In the genomic region with DNA sequence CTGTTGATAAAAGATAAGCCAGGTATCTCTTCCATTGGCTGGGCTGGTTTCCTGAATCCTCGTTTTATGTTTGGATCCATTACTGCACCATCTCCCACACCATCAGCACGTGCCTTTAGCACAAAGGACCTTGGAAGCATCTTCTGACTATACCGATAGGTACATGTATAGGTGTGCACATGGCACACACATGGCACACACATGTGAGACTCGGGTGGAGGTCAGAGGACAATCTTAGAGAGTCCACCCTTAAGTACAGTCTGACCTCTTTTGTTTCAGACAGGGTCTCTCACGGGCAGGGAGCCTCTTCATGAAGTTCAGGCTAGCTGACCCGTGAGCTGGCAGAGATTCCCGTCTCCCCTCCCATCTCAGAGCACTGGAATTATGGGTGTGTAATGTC, we compare ENCODE assay signal across 15 mouse cellular contexts.
DNase-seq lines count a peak whose midpoint lies in the region; ATAC-seq and TF ChIP-seq lines count a peak whose summit lies in the region.
"Had no signal": no experiment of that assay in that cellular context is flagged by ENCODE, and none has a peak within 500 bp of the region (broad histone marks: within the 10 kb centered on the region; RNA-seq: fewer than 3 reads in every experiment).

No protein-coding gene starts in this region.

- no peak overlapping the region for H3K9ac ChIP-seq in forebrain, embryonic 14.5 days (ENCODE audit: low read length)
- no peak overlapping the region for H3K9ac ChIP-seq in forebrain, embryonic 15.5 days (replicated peaks)
- H3K9ac ChIP-seq in kidney, postnatal 0 days (ENCODE audit: low read depth, low read length): no peak overlapping the region
- H3K9ac ChIP-seq in hindbrain, embryonic 15.5 days: no peak overlapping the region
- no peak overlapping the region for H3K9ac ChIP-seq in neural tube, embryonic 15.5 days (replicated peaks)
- H3K9ac ChIP-seq: embryonic facial prominence, embryonic 15.5 days; forebrain, embryonic 12.5 days; heart, embryonic 15.5 days; liver, embryonic 15.5 days; lung, embryonic 14.5 days had no signal

- DNase-seq in forebrain, embryonic 14.5 days (ENCODE audit: low spot score): no peak
- DNase-seq in kidney, postnatal 0 days (ENCODE audit: low spot score): no peak
- no peak for DNase-seq in kidney, adult 2 months
- no peak for DNase-seq in layer of hippocampus, postnatal 36 days

- no peak overlapping the region for H3K4me2 ChIP-seq in forebrain, embryonic 14.5 days (ENCODE audit: low read length)
- no peak overlapping the region for H3K4me2 ChIP-seq in forebrain, embryonic 15.5 days (replicated peaks)
- no peak overlapping the region for H3K4me2 ChIP-seq in kidney, postnatal 0 days (ENCODE audit: low read length)
- no peak overlapping the region for H3K4me2 ChIP-seq in hindbrain, embryonic 15.5 days
- no peak overlapping the region for H3K4me2 ChIP-seq in neural tube, embryonic 15.5 days
- H3K4me2 ChIP-seq: embryonic facial prominence, embryonic 15.5 days; forebrain, embryonic 12.5 days; heart, embryonic 15.5 days; liver, embryonic 15.5 days; lung, embryonic 14.5 days had no signal

- no peak overlapping the region for H3K27ac ChIP-seq in forebrain, embryonic 14.5 days (ENCODE audit: low read depth, low read length)
- no peak overlapping the region for H3K27ac ChIP-seq in forebrain, embryonic 15.5 days (replicated peaks)
- H3K27ac ChIP-seq in kidney, postnatal 0 days: no peak overlapping the region
- no peak overlapping the region for H3K27ac ChIP-seq in kidney, adult 2 months (ENCODE audit: insufficient read depth, low read depth, low read length)
- H3K27ac ChIP-seq in hindbrain, embryonic 15.5 days (replicated peaks): no peak overlapping the region
- peak overlapping the region; percentile 24; the same call in 1 of the 2 replicates for H3K27ac ChIP-seq in neural tube, embryonic 15.5 days (replicated peaks)
- H3K27ac ChIP-seq: embryonic facial prominence, embryonic 15.5 days; forebrain, embryonic 12.5 days; heart, embryonic 15.5 days; liver, embryonic 15.5 days had no signal

- no peaks in the 10 kb centered on the region for H3K27me3 ChIP-seq in forebrain, embryonic 14.5 days (replicated peaks; ENCODE audit: control insufficient read depth, insufficient read depth, low read length)
- H3K27me3 ChIP-seq in forebrain, embryonic 15.5 days: no peaks in the 10 kb centered on the region
- no peaks in the 10 kb centered on the region for H3K27me3 ChIP-seq in kidney, postnatal 0 days (ENCODE audit: insufficient read depth, low read length)
- H3K27me3 ChIP-seq in kidney, adult 2 months (replicated peaks; ENCODE audit: control insufficient read depth, insufficient read depth, low read length): no peaks in the 10 kb centered on the region
- no peaks in the 10 kb centered on the region for H3K27me3 ChIP-seq in hindbrain, embryonic 15.5 days
- H3K27me3 ChIP-seq in neural tube, embryonic 15.5 days (replicated peaks): no peaks in the 10 kb centered on the region
- H3K27me3 ChIP-seq: embryonic facial prominence, embryonic 15.5 days; forebrain, embryonic 12.5 days; heart, embryonic 15.5 days; liver, embryonic 15.5 days had no signal

- H3K36me3 ChIP-seq in forebrain, embryonic 14.5 days (ENCODE audit: control insufficient read depth, insufficient read depth, low read length): no peaks in the 10 kb centered on the region
- H3K36me3 ChIP-seq in forebrain, embryonic 15.5 days: no peaks in the 10 kb centered on the region
- no peaks in the 10 kb centered on the region for H3K36me3 ChIP-seq in kidney, postnatal 0 days (ENCODE audit: insufficient read depth, low read length)
- H3K36me3 ChIP-seq in kidney, adult 2 months (ENCODE audit: control insufficient read depth, insufficient read depth, low read length): no peaks in the 10 kb centered on the region
- H3K36me3 ChIP-seq in hindbrain, embryonic 15.5 days: no peaks in the 10 kb centered on the region
- H3K36me3 ChIP-seq in neural tube, embryonic 15.5 days: no peaks in the 10 kb centered on the region
- H3K36me3 ChIP-seq: embryonic facial prominence, embryonic 15.5 days; forebrain, embryonic 12.5 days; G1E; heart, embryonic 15.5 days; liver, embryonic 15.5 days had no signal

- H3K4me1 ChIP-seq in forebrain, embryonic 14.5 days (ENCODE audit: control insufficient read depth, insufficient read depth, low read length): no peaks in the 10 kb centered on the region
- peaks cover 6% of the 10 kb centered on the region; the same call in 1 of the 2 replicates for H3K4me1 ChIP-seq in forebrain, embryonic 15.5 days
- H3K4me1 ChIP-seq in kidney, postnatal 0 days (replicated peaks; ENCODE audit: insufficient read depth, low read length): no peaks in the 10 kb centered on the region
- H3K4me1 ChIP-seq in kidney, adult 2 months (ENCODE audit: control insufficient read depth, insufficient read depth, low read length): no peaks in the 10 kb centered on the region
- peaks cover 10% of the 10 kb centered on the region; the same call in 1 of the 2 replicates for H3K4me1 ChIP-seq in hindbrain, embryonic 15.5 days (replicated peaks)
- peaks cover 23% of the 10 kb centered on the region for H3K4me1 ChIP-seq in neural tube, embryonic 15.5 days
- H3K4me1 ChIP-seq: forebrain, embryonic 12.5 days; liver, embryonic 15.5 days had no signal

- no peak for TF ChIP-seq POLR2A in kidney, adult 2 months (IDR thresholded peaks at IDR 0.05; ENCODE audit: low read depth, low read length)

- ATAC-seq in forebrain, embryonic 14.5 days: peak; percentile 27; the same call in 1 of the 2 replicates
- no peak for ATAC-seq in forebrain, embryonic 15.5 days (replicated peaks)
- 0 out of 2 replicates have a peak, but pooled peaks have one; percentile 21 for ATAC-seq in kidney, postnatal 0 days (replicated peaks; ENCODE audit: low FRiP score, low read depth)
- ATAC-seq in hindbrain, embryonic 15.5 days (ENCODE audit: low FRiP score, low read depth): 0 out of 2 replicates have a peak, but pooled peaks have one; percentile 44
- no peak for ATAC-seq in neural tube, embryonic 15.5 days (ENCODE audit: low FRiP score)
- ATAC-seq: inflammation-experienced regulatory T-cells, adult 6 months; midbrain, embryonic 16.5 days had no signal

- no peaks in the 10 kb centered on the region for H3K9me3 ChIP-seq in forebrain, embryonic 14.5 days (replicated peaks; ENCODE audit: control insufficient read depth, low read length)
- H3K9me3 ChIP-seq in forebrain, embryonic 15.5 days: no peaks in the 10 kb centered on the region
- H3K9me3 ChIP-seq in kidney, postnatal 0 days (replicated peaks; ENCODE audit: low read length): no peaks in the 10 kb centered on the region
- no peaks in the 10 kb centered on the region for H3K9me3 ChIP-seq in hindbrain, embryonic 15.5 days
- H3K9me3 ChIP-seq in neural tube, embryonic 15.5 days (replicated peaks): no peaks in the 10 kb centered on the region
- H3K9me3 ChIP-seq: embryonic facial prominence, embryonic 15.5 days; forebrain, embryonic 12.5 days; heart, embryonic 15.5 days; liver, embryonic 15.5 days had no signal

- no peak overlapping the region for H3K4me3 ChIP-seq in forebrain, embryonic 14.5 days (ENCODE audit: low read depth, low read length)
- H3K4me3 ChIP-seq in forebrain, embryonic 15.5 days: no peak overlapping the region
- no peak overlapping the region for H3K4me3 ChIP-seq in kidney, postnatal 0 days (replicated peaks; ENCODE audit: low read depth, low read length)
- no peak overlapping the region for H3K4me3 ChIP-seq in kidney, adult 2 months (ENCODE audit: insufficient read depth, low read depth, low read length)
- no peak overlapping the region for H3K4me3 ChIP-seq in hindbrain, embryonic 15.5 days
- no peak overlapping the region for H3K4me3 ChIP-seq in neural tube, embryonic 15.5 days (replicated peaks)
- H3K4me3 ChIP-seq: embryonic facial prominence, embryonic 15.5 days; forebrain, embryonic 12.5 days; heart, embryonic 15.5 days; liver, embryonic 15.5 days had no signal

- WGBS in forebrain, embryonic 14.5 days: 78% methylated on average over 7 of the region's 7 CpGs
- WGBS in forebrain, embryonic 15.5 days: 72% methylated on average over 7 of the region's 7 CpGs
- 65% methylated on average over 7 of the region's 7 CpGs for WGBS in kidney, postnatal 0 days
- 76% methylated on average over 7 of the region's 7 CpGs for WGBS in kidney, adult 2 months
- WGBS in hindbrain, embryonic 15.5 days: 71% methylated on average over 7 of the region's 7 CpGs
- WGBS in neural tube, embryonic 15.5 days: 46% methylated on average over 7 of the region's 7 CpGs

- TF ChIP-seq CTCF in kidney, postnatal 0 days (IDR thresholded peaks at IDR 0.05; ENCODE audit: low read depth): no peak
- no peak for TF ChIP-seq CTCF in kidney, adult 2 months (conservative IDR thresholded peaks at IDR 0.05; ENCODE audit: insufficient read depth, insufficient read length, low read depth, low read length)

Comparison
In these comparisons a context has a peak if more than half of its experiments do, and no peak if none do; other contexts are left out.
1. ATAC-seq: peak in forebrain, embryonic 14.5 days (single experiment), kidney, postnatal 0 days (single experiment) and hindbrain, embryonic 15.5 days (single experiment); none in forebrain, embryonic 15.5 days (single experiment) and neural tube, embryonic 15.5 days (single experiment).